Mouse (Mus musculus): ENCODE data around the gene Tpbg. TPM values are rescaled to one million over a fixed set of nuclear protein-coding genes. Genes with fewer than 3 reads are reported as not detected.

The Tpbg gene
- polyA plus RNA-seq, 1 experiment from 2014 or later = 18.2 TPM

Other genes starting within 250 kb of the Tpbg start
- 28.9 and 30.4 TPM in 2 replicates for gene Ibtk, start 93.0 kb upstream of the Tpbg start, polyA plus RNA-seq (2015; fragmentation: Nextera tagmentation; extraction: Ambion mirVana)